Mouse (Mus musculus) myocyte (in vitro differentiated cells): ENCODE data around the gene Spdya. TPM values are rescaled to one million over a fixed set of nuclear protein-coding genes. Genes with fewer than 3 reads are reported as not detected.
"Not testable (repeated sequence)": the region's sequence is repeated elsewhere in the genome, so short reads cannot be mapped to it uniquely, and the experiment has no call there.

Experiments used
- H3K27me3 ChIP-seq: one replicate; pipeline ENCODE4 v1.6.1; 2011; ENCODE audit not compliant: control insufficient read depth, insufficient read depth, insufficient read length
- H3K36me3 ChIP-seq: one replicate; pipeline ENCODE4 v1.6.1; 2011; ENCODE audit not compliant: control insufficient read depth, insufficient read depth
- H3K4me2 ChIP-seq: one replicate; pipeline ENCODE4 v1.6.1; 2011; ENCODE audit warnings: low read depth, control low read depth
- H3K4me3 ChIP-seq: one replicate; pipeline ENCODE4 v1.5.1; 2011; ENCODE audit warnings: mild to moderate bottlenecking, control low read depth, moderate library complexity
- H3K79me2 ChIP-seq: one replicate; pipeline ENCODE4 v1.6.1; 2011; ENCODE audit not compliant: control insufficient read depth, insufficient read depth
- H3ac ChIP-seq: one replicate; pipeline ENCODE4 v1.6.1; 2011; ENCODE audit not compliant: control insufficient read depth, insufficient read length
- CEBPB ChIP-seq: IDR thresholded peaks from 2 replicates; pipeline ENCODE4 v1.6.1; 2011; ENCODE audit warnings: mild to moderate bottlenecking, moderate library complexity; ENCODE audit not compliant: poor library complexity, insufficient read depth, severe bottlenecking
- E2F4 ChIP-seq: IDR thresholded peaks from one replicate; pipeline ENCODE4 v1.6.1; 2011; ENCODE audit warnings: mild to moderate bottlenecking, control low read depth, moderate library complexity; ENCODE audit not compliant: insufficient read depth
- MAX ChIP-seq: IDR thresholded peaks from one replicate; pipeline ENCODE4 v1.6.1; 2011; ENCODE audit warnings: low read depth, mild to moderate bottlenecking, control low read depth
- MYOD1 ChIP-seq, 3 experiments: IDR thresholded peaks; one replicate each; pipeline ENCODE4 v1.6.1; 2011; ENCODE audit warnings: control low read depth in 2 of 3, low read depth in 2 of 3, mild to moderate bottlenecking in 2 of 3, moderate library complexity in 1 of 3; ENCODE audit not compliant: insufficient read length in 2 of 3, control insufficient read depth in 1 of 3
- MYOG ChIP-seq, 3 experiments: IDR thresholded peaks; one replicate each; pipeline ENCODE4 v1.6.1; 2011; ENCODE audit warnings: control low read depth in 2 of 3, low read depth in 2 of 3, mild to moderate bottlenecking in 2 of 3; ENCODE audit not compliant: insufficient read length in 2 of 3, control insufficient read depth in 1 of 3, insufficient read depth in 1 of 3
- POLR2A ChIP-seq: IDR thresholded peaks from one replicate; pipeline ENCODE4 v1.6.1; 2011; ENCODE audit warnings: low read depth, mild to moderate bottlenecking, control low read depth, moderate library complexity; ENCODE audit not compliant: insufficient read length
- POLR2AphosphoS2 ChIP-seq: IDR thresholded peaks from one replicate; pipeline ENCODE4 v1.6.1; 2011; ENCODE audit warnings: low read depth, control low read depth; ENCODE audit not compliant: insufficient read length
- REST ChIP-seq: IDR thresholded peaks from one replicate; pipeline ENCODE4 v1.6.1; 2011; ENCODE audit warnings: mild to moderate bottlenecking, control low read depth, moderate library complexity; ENCODE audit not compliant: insufficient read depth, insufficient read length
- SRF ChIP-seq: IDR thresholded peaks from one replicate; pipeline ENCODE4 v1.6.1; 2011; ENCODE audit warnings: low read depth; ENCODE audit not compliant: control insufficient read depth, insufficient read length
- TCF12 ChIP-seq: IDR thresholded peaks from one replicate; pipeline ENCODE4 v1.6.1; 2011; ENCODE audit warnings: mild to moderate bottlenecking, control low read depth; ENCODE audit not compliant: poor library complexity, insufficient read depth, severe bottlenecking
- TCF3 ChIP-seq: IDR thresholded peaks from one replicate; pipeline ENCODE4 v1.6.1; 2011; ENCODE audit warnings: low read depth, control low read depth; ENCODE audit not compliant: insufficient read length
- USF1 ChIP-seq: IDR thresholded peaks from one replicate; pipeline ENCODE4 v1.6.1; 2011; ENCODE audit warnings: low read depth, mild to moderate bottlenecking, control low read depth, moderate library complexity
- polyA plus RNA-seq: library from polyadenylated mRNA; unstranded; fragments of >200 nt; fragmentation: generic; extraction: Trizol; gene quantifications from one replicate; pipeline ENCODE4 v1.2.1, GENCODE M21; 2012; ENCODE audit warnings: missing spikeins

Gene Spdya
- polyA plus RNA-seq, 1 experiment = 0.08 TPM

DNA sequence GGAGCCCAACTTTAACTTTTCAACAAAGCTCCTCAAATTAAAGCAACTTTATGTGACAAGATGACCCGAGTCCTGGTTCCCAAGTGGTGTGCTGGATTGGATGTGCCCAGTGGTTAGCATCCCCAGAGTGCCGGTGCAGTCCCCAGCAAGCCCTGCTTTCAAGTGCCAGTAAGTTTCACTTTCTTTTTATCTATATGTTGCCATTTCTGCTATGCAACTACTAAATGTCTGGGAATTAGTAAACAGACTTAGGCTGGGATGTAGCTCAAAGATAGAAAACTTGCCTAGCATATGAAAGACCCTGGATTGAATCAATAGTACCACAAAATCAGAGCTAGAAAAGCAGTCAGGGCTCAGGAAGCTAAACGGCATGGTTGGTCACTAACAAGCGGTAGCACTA, 66.1 kb downstream of the Spdya start:
- peaks cover 70% of the 10 kb centered on the region for H3K79me2 ChIP-seq
- peak overlapping the region; percentile 92 for H3K4me3 ChIP-seq
- H3K36me3 ChIP-seq = peaks cover 9% of the 10 kb centered on the region
- TF ChIP-seq MYOG (IDR thresholded peaks at IDR 0.05; ENCODE audit: control insufficient read depth in 1 of 3, insufficient read depth in 1 of 3, insufficient read length in 2 of 3, low read depth in 2 of 3) (no peak), REST (no peak), MAX (no peak), TCF12 (no peak), SRF (no peak), CEBPB (no peak), USF1 (no peak), POLR2AphosphoS2 (no peak)
- no peaks in the 10 kb centered on the region for H3K27me3 ChIP-seq
- no peak overlapping the region for H3ac ChIP-seq
- H3K4me2 ChIP-seq = peak overlapping the region; percentile 85

DNA sequence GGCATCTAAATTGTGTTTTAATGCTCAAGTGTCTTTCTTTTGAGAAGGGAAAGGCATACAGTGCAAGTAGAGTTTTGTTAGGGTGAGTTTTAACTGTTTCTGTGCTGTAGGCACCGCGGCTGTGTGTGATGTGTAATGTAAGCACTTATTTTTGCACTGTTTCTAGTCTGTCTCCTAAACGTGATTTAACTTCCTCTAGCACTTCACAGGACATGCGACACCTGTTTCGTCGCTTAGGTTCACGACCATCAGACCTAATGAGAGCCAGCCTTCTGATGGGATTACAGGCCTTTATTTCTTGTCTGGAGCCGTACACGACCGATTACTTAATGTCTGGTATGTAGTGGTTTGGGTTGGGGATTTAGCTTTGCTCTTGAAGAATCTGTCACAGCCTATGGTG, 79.9 kb downstream of the Spdya start:
- Histone ChIP-seq H3ac (no peak overlapping the region), H3K27me3 (no peaks in the 10 kb centered on the region), H3K36me3 (peaks cover 45% of the 10 kb centered on the region), H3K4me2 (no peak overlapping the region), H3K4me3 (no peak overlapping the region), H3K79me2 (peaks cover 35% of the 10 kb centered on the region)
- TF ChIP-seq TCF3 = no peak

DNA sequence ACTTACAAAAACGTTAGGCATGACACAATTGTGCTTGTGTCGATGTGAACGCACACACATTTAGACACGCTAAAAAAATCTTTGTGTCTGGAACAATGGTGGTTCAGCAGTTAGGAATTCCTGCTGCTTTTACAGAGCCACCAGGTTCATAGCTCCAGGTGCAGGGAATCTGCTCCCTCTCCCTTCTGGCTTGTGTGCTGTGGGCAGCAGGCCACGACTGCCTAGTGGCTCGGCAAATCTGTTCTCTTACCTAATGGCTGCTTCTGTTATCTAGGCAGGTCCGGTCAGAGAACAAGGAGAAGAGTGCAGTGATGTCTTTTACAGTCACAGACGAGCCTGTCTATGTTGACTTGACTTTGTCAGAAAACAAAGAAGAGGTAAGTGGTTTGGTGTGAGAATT, 81.5 kb downstream of the Spdya start:
- Histone ChIP-seq H3K79me2 (peaks cover 19% of the 10 kb centered on the region), H3K27me3 (no peaks in the 10 kb centered on the region), H3K4me3 (no peak overlapping the region), H3ac (no peak overlapping the region), H3K4me2 (no peak overlapping the region), H3K36me3 (peaks cover 37% of the 10 kb centered on the region)
- no peak for TF ChIP-seq SRF
- TF ChIP-seq CEBPB = no peak
- no peak for TF ChIP-seq POLR2A
- no peak for TF ChIP-seq E2F4
- no peak for TF ChIP-seq REST
- no peak for TF ChIP-seq MAX
- no peak for TF ChIP-seq TCF3
- TF ChIP-seq POLR2AphosphoS2 = no peak
- TF ChIP-seq MYOG (IDR thresholded peaks at IDR 0.05; ENCODE audit: control insufficient read depth in 1 of 3, insufficient read depth in 1 of 3, insufficient read length in 2 of 3, low read depth in 2 of 3) = no peak
- TF ChIP-seq MYOD1 (IDR thresholded peaks at IDR 0.05; ENCODE audit: control insufficient read depth in 1 of 3, insufficient read length in 2 of 3, low read depth in 2 of 3) = no peak
- TF ChIP-seq TCF12 = no peak
- TF ChIP-seq USF1 = no peak

DNA sequence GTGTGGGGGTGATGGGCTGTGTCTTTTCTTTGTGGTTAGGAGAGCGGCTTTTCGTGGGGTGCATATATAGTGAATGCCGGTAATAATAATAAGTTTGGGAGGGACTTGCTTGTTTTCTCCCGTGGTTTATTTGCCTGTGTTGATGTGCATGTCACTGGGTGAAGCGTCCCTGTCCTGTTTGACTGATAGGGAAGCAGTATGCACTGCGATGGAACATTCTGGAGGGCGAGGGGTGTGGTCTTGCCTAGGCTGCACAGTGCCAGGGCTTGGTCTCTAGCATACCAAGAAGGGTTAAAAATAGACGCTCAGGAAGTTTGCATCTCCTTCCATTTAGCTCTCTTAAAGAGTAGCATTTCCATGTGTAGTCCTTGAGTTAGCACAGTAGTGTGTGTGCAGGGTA, 84.9 kb downstream of the Spdya start:
- H3K36me3 ChIP-seq = peaks cover 54% of the 10 kb centered on the region
- no peak overlapping the region for H3K4me3 ChIP-seq
- H3K27me3 ChIP-seq = no peaks in the 10 kb centered on the region
- H3K79me2 ChIP-seq = peaks cover 11% of the 10 kb centered on the region
- no peak for TF ChIP-seq E2F4
- TF ChIP-seq SRF = no peak
- no peak for TF ChIP-seq MYOG (IDR thresholded peaks at IDR 0.05; ENCODE audit: control insufficient read depth in 1 of 3, insufficient read depth in 1 of 3, insufficient read length in 2 of 3, low read depth in 2 of 3)
- TF ChIP-seq MAX = no peak
- TF ChIP-seq MYOD1 (IDR thresholded peaks at IDR 0.05; ENCODE audit: control insufficient read depth in 1 of 3, insufficient read length in 2 of 3, low read depth in 2 of 3) = no peak
- no peak for TF ChIP-seq CEBPB
- H3ac ChIP-seq = no peak overlapping the region
- H3K4me2 ChIP-seq = peak overlapping the region; percentile 12

DNA sequence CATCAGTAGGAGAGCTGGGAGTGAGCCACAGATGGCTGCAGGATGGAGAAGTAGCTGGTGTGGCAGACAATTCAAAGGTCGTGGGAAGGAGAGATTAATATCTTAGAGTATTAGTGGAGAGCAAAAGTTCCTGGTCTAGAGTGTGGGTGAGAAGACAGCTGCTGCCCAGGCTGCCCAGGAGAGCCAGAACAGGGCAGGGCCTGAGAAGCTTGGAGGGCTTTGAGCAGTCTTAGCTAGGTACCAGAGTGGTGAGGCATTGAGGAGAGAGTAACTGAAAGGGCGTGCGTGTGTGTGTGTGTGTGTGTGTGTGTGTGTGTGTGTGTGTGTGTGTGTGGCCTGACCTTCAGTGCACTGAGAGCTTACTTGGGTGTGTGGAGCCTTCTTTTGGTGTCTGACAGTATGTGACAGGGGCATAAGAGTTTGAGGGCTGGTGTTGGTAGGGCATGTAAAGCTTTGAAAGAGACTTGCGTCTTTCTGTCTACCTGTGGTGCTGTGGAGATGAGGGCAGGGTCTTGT, 85.9 kb downstream of the Spdya start:
- H3K79me2 ChIP-seq = peaks cover 11% of the 10 kb centered on the region
- H3K4me2 ChIP-seq = no peak overlapping the region
- no peak overlapping the region for H3ac ChIP-seq
- H3K36me3 ChIP-seq = peaks cover 59% of the 10 kb centered on the region
- no peak overlapping the region for H3K4me3 ChIP-seq
- peak in 1 of 3 experiments; percentile 40 for TF ChIP-seq MYOG (IDR thresholded peaks at IDR 0.05; ENCODE audit: control insufficient read depth in 1 of 3, insufficient read depth in 1 of 3, insufficient read length in 2 of 3, low read depth in 2 of 3)
- no peak for TF ChIP-seq REST
- TF ChIP-seq MYOD1 (IDR thresholded peaks at IDR 0.05; ENCODE audit: control insufficient read depth in 1 of 3, insufficient read length in 2 of 3, low read depth in 2 of 3) = peak in 1 of 3 experiments; percentile 33
- no peaks in the 10 kb centered on the region for H3K27me3 ChIP-seq

DNA sequence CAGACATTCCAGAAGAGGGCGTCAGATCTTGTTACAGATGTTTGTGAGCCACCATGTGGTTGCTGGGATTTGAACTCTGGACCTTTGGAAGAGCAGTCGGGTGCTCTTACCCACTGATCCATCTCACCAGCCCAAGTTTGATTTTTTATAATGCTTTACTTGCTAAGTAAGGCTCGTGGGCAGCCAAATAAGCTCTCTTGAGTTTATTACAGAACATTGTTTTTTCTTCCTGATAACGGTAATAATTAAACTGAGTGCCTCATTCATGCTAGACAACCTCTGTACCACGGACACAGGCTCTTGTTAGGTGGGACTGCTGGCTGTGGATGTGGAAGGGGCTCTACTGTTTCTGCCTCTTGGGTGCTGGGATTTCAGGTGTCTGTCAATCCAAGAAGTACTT, 87.2 kb downstream of the Spdya start:
- H3K79me2 ChIP-seq = peaks cover 11% of the 10 kb centered on the region
- not testable (repeated sequence) for H3ac ChIP-seq, H3K4me2 ChIP-seq, H3K27me3 ChIP-seq, H3K4me3 ChIP-seq
- peaks cover 58% of the 10 kb centered on the region for H3K36me3 ChIP-seq

Other genes with a start within 250 kb of the Spdya start
- gene Emilin2, start 240.1 kb upstream of the Spdya start, polyA plus RNA-seq = 3.2 TPM
- 0.10 TPM for gene Gm4707, start 92.1 kb upstream of the Spdya start, polyA plus RNA-seq
- gene Smchd1, start 76.7 kb upstream of the Spdya start, polyA plus RNA-seq = 7.8 TPM
- gene Ndc80, start 25.2 kb upstream of the Spdya start, polyA plus RNA-seq = 8.9 TPM
- 24.1 TPM for gene Wdr43, start 63.8 kb downstream of the Spdya start, polyA plus RNA-seq
- gene Togaram2, start 121.2 kb downstream of the Spdya start, polyA plus RNA-seq = 0.31 TPM
- not detected for gene Pcare, start 200.8 kb downstream of the Spdya start, polyA plus RNA-seq
- 4.2 TPM for gene Clip4, start 216.4 kb downstream of the Spdya start, polyA plus RNA-seq